Mouse (Mus musculus): ENCODE measurements at regions not wholly inside any gene's neighbourhood (a gene's known extent, or its start where the extent isn't known, plus 50 kb on each side); places are given as distances from the start of the nearest gene placed in this dataset.

GRCm38 (mm10) chr13:73207931-73208448 is 52.3 kb upstream of the Irx4 start:
- TF ChIP-seq CTCF (IDR thresholded peaks at IDR 0.05; ENCODE audit: low read depth) (no peak), EP300 (optimal IDR thresholded peaks at IDR 0.05) (no peak)

Data from stomach, postnatal 0 days (tissue).